Mouse (Mus musculus): ENCODE measurements around the gene Slc45a2.

DNA sequence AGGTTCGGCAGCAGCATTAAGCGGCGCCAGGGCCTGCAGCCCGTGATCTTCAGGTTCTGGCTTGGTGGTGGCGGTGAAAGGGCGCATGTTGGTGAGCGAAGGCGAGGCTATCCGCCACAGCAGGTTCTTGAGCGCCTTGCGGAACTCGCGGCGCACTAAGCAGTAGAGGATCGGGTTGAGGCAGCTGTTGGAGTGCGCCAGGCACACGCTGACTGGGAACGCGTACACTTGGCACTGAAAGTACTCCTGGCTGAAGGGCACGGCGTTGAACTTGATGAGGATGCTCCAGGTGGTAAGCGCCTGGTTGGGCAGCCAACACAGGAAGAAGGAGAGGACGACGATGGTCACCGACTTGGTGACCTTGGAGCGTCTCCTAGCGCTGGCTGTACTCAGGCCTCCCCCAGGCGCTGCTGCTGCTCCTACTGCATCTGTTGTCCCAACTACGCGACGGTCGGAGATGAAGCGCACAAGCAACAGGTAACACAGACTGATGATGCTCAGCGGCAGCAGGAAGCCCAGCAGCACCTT is 35.5 kb downstream of the Slc45a2 start:
- TF ChIP-seq CTCF (IDR thresholded peaks at IDR 0.05; ENCODE audit: borderline replicate concordance, insufficient read depth, low read length) (no peak), POLR2A (IDR thresholded peaks at IDR 0.05; ENCODE audit: low read depth, low read length) (no peak)

Measured in embryonic fibroblast, embryonic 13.5 days (primary cell).